Mouse (Mus musculus): ENCODE measurements at regions not wholly inside any gene's neighbourhood (a gene's known extent, or its start where the extent isn't known, plus 50 kb on each side); places are given as distances from the start of the nearest gene placed in this dataset.
A peak's percentile ranks its signal among the peaks of the same experiment; 100 is the strongest.

GRCm38 (mm10) chr2:134419581-134419980 is 134.6 kb downstream of the Hao1 start:
- Histone ChIP-seq H3K27ac (replicated peaks) (no peak overlapping the region), H3K27me3 (replicated peaks; ENCODE audit: low read depth, poor library complexity, severe bottlenecking) (no peaks in the 10 kb centered on the region), H3K4me3 (no peak overlapping the region), H3K4me1 (no peaks in the 10 kb centered on the region), H3K36me3 (replicated peaks) (no peaks in the 10 kb centered on the region), H3K9me3 (no peaks in the 10 kb centered on the region)
- WGBS: 90% methylated on average over 2 of the region's 2 CpGs
- no peak for DNase-seq (ENCODE audit: low spot score)

DNA sequence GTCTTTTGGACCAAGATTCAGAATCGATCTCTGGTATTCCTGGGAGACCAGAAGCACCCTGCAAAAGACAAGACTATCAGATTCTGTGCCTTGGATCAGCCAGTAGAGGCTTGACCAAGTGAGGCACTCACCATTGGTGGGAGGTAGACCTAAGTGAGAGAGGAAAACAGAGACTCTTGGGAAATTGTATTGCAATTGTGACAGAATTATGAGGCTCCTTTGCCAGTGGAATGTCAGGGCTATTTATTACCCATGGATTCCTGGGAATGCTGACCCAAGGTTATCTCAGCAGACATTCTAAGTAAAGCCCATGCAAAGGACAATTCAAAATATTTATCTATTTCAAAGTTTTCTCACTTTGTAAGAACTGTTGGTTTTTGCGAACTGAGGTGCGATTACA is 154.6 kb downstream of the Hao1 start:
- no peaks in the 10 kb centered on the region for H3K27me3 ChIP-seq (replicated peaks; ENCODE audit: low read depth, poor library complexity, severe bottlenecking)
- no peak overlapping the region for H3K4me3 ChIP-seq
- H3K9me3 ChIP-seq: no peaks in the 10 kb centered on the region
- no peaks in the 10 kb centered on the region for H3K36me3 ChIP-seq (replicated peaks)
- no peaks in the 10 kb centered on the region for H3K4me1 ChIP-seq
- WGBS: 86% methylated on average over 3 of the region's 3 CpGs
- H3K27ac ChIP-seq (replicated peaks): no peak overlapping the region
- DNase-seq (ENCODE audit: low spot score): no peak

DNA sequence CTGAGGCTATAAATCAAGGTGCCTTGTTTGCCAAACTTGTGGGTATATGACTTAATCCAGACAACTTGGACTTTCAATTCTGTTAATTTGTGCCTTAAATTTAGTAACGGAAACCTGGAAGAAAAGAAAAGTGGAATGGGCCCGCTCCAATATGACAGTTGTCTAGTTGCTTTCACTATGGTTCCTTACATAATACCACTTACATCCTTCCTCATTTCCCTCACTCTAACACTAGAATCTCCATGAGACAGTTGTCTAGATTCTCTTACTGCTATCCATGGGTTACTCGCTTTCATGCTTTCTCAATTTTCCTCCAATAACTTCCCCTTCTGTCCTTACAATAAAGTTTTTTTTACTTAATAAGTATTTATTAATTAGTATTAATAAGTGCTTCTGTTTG is 160.7 kb downstream of the Hao1 start:
- no peak for DNase-seq (ENCODE audit: low spot score)
- Histone ChIP-seq H3K9me3 (no peaks in the 10 kb centered on the region), H3K36me3 (replicated peaks) (no peaks in the 10 kb centered on the region), H3K4me1 (no peaks in the 10 kb centered on the region), H3K27ac (replicated peaks) (no peak overlapping the region), H3K27me3 (replicated peaks; ENCODE audit: low read depth, poor library complexity, severe bottlenecking) (no peaks in the 10 kb centered on the region), H3K4me3 (no peak overlapping the region)
- 99% methylated on average over 3 of the region's 3 CpGs for WGBS

GRCm38 (mm10) chr2:134375116-134375515 is 179.1 kb downstream of the Hao1 start:
- Histone ChIP-seq H3K4me1 (no peaks in the 10 kb centered on the region), H3K9me3 (no peaks in the 10 kb centered on the region), H3K4me3 (no peak overlapping the region), H3K27ac (replicated peaks) (no peak overlapping the region), H3K36me3 (replicated peaks) (no peaks in the 10 kb centered on the region), H3K27me3 (replicated peaks; ENCODE audit: low read depth, poor library complexity, severe bottlenecking) (no peaks in the 10 kb centered on the region)
- WGBS: 76% methylated on average over 2 of the region's 2 CpGs
- no peak for DNase-seq (ENCODE audit: low spot score)

GRCm38 (mm10) chr2:134350894-134351501 is 203.2 kb downstream of the Hao1 start:
- Histone ChIP-seq H3K9me3 (no peaks in the 10 kb centered on the region), H3K4me1 (peaks cover 9% of the 10 kb centered on the region; the same call in 1 of the 2 replicates), H3K36me3 (replicated peaks) (no peaks in the 10 kb centered on the region), H3K4me3 (no peak overlapping the region), H3K27ac (replicated peaks) (no peak overlapping the region), H3K27me3 (replicated peaks; ENCODE audit: low read depth, poor library complexity, severe bottlenecking) (no peaks in the 10 kb centered on the region)
- 81% methylated on average over 8 of the region's 8 CpGs for WGBS
- DNase-seq (ENCODE audit: low spot score): no peak

GRCm38 (mm10) chr2:134350442-134350841 is 203.7 kb downstream of the Hao1 start:
- Histone ChIP-seq H3K4me1 (peaks cover 9% of the 10 kb centered on the region; the same call in 1 of the 2 replicates), H3K36me3 (replicated peaks) (no peaks in the 10 kb centered on the region), H3K27me3 (replicated peaks; ENCODE audit: low read depth, poor library complexity, severe bottlenecking) (no peaks in the 10 kb centered on the region), H3K4me3 (no peak overlapping the region), H3K9me3 (no peaks in the 10 kb centered on the region), H3K27ac (replicated peaks) (no peak overlapping the region)
- DNase-seq (ENCODE audit: low spot score): no peak
- WGBS: 58% methylated on average over 2 of the region's 2 CpGs

DNA sequence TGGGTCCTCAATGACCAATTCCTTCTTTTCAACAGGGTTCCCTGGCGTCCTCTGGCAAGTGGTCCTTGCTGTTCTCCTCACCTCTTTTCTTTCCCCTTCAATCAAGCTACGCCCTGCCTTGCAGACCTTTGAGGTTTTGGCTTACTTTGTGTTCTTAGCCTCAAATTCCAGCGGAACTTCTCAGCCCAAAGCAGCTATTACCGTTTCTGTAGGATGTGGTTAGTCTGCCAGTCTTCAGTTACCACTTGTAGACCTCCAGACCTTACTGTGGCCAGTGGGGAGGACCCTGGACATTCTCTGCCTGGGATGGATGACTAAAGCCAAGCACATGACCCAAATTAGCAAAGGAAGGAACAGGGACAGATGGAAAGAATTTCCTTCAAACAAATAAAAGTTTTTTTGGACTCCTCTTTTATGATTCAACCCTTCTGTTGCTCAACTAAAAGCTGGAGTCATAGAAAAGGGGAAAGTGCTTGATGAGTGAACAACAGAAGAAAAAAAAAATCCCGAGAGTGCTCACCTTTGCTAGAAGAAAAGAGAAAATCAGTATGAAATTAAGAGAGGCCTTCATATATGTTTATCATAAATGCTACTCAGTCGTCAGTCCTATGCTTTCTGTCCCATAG is 211.5 kb downstream of the Hao1 start:
- no peaks in the 10 kb centered on the region for H3K4me1 ChIP-seq
- no peak for DNase-seq (ENCODE audit: low spot score)
- no peaks in the 10 kb centered on the region for H3K36me3 ChIP-seq (replicated peaks)
- H3K9me3 ChIP-seq: no peaks in the 10 kb centered on the region
- no peaks in the 10 kb centered on the region for H3K27me3 ChIP-seq (replicated peaks; ENCODE audit: low read depth, poor library complexity, severe bottlenecking)
- H3K27ac ChIP-seq (replicated peaks): no peak overlapping the region
- H3K4me3 ChIP-seq: no peak overlapping the region
- 76% methylated on average over 6 of the region's 6 CpGs for WGBS

DNA sequence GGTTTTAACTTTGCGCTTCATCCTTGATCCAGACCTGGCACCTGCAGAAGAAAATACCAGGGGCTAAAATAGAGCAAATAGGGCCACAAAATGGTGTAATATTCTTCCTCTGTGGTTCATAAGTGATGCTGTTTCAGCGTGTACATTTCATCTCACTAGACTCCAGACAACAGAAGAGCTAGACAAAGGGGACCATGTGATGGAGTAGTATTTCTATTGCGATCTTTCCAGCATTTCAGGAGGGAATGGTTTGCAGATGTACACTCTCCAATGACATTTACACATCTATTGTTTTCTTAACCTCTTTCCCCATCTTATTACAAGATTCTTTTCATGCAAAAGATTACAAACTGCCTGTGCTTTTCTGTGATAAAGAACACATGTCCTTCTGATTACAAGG is 246.1 kb downstream of the Hao1 start:
- Histone ChIP-seq H3K27ac (replicated peaks) (no peak overlapping the region), H3K4me1 (no peaks in the 10 kb centered on the region), H3K36me3 (replicated peaks) (no peaks in the 10 kb centered on the region), H3K27me3 (replicated peaks; ENCODE audit: low read depth, poor library complexity, severe bottlenecking) (no peaks in the 10 kb centered on the region), H3K4me3 (no peak overlapping the region), H3K9me3 (no peaks in the 10 kb centered on the region)
- WGBS: 74% methylated on average over 3 of the region's 3 CpGs
- no peak for DNase-seq (ENCODE audit: low spot score)

- Histone ChIP-seq H3K9me3 (no peaks in the 10 kb centered on the region), H3K36me3 (replicated peaks) (no peaks in the 10 kb centered on the region), H3K4me1 (no peaks in the 10 kb centered on the region), H3K4me3 (no peak overlapping the region), H3K27ac (replicated peaks) (no peak overlapping the region), H3K27me3 (replicated peaks; ENCODE audit: low read depth, poor library complexity, severe bottlenecking) (no peaks in the 10 kb centered on the region)
- 87% methylated on average over 2 of the region's 2 CpGs for WGBS
- DNase-seq (ENCODE audit: low spot score): no peak
These were observed 264.0 kb downstream of the Hao1 start for GRCm38 (mm10) chr2:134290126-134290691.

DNA sequence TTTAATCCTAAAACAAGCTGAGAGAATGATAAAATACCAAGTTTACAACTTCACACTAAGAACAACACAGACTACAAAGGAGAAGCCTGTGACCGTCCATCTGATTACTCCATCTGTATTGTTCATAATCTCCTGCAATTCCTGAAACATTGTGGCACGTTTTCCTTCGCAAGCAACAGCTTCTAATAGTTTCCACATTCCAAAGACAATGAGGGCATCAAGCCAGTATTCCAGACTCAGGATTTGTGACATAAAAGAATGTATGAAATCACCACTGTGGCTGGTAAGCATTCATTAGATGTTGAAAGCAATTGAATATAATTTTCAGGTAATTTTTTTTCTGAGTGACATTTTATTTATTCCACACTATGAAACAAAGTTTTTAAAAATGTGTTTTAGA is 278.3 kb downstream of the Hao1 start:
- H3K27me3 ChIP-seq (replicated peaks; ENCODE audit: low read depth, poor library complexity, severe bottlenecking): no peaks in the 10 kb centered on the region
- H3K4me3 ChIP-seq: no peak overlapping the region
- no peaks in the 10 kb centered on the region for H3K36me3 ChIP-seq (replicated peaks)
- H3K27ac ChIP-seq (replicated peaks): no peak overlapping the region
- no peaks in the 10 kb centered on the region for H3K9me3 ChIP-seq
- no peaks in the 10 kb centered on the region for H3K4me1 ChIP-seq
- no peak for DNase-seq (ENCODE audit: low spot score)
- WGBS: 64% methylated on average over 3 of the region's 3 CpGs

GRCm38 (mm10) chr2:134268466-134268865 is 285.7 kb downstream of the Hao1 start:
- no peaks in the 10 kb centered on the region for H3K4me1 ChIP-seq
- DNase-seq (ENCODE audit: low spot score): peak; percentile 29
- no peaks in the 10 kb centered on the region for H3K9me3 ChIP-seq
- no peaks in the 10 kb centered on the region for H3K36me3 ChIP-seq (replicated peaks)
- no peaks in the 10 kb centered on the region for H3K27me3 ChIP-seq (replicated peaks; ENCODE audit: low read depth, poor library complexity, severe bottlenecking)
- WGBS: 43% methylated on average over 2 of the region's 2 CpGs
- H3K27ac ChIP-seq (replicated peaks): no peak overlapping the region
- H3K4me3 ChIP-seq: no peak overlapping the region

Measured in embryonic facial prominence, embryonic 10.5 days (tissue).